Mouse (Mus musculus): Measurements from ENCODE around the gene Fcho2.

Fcho2 gene

GRCm38 (mm10) chr13:98815147-98815785 is at the start of gene Fcho2:
Fcho2 (minus strand) TSS chr13:98815449.
- in situ Hi-C loops (cut with MboI, MseI): loop anchor here in 1 of 2 experiments (25.0 kb wide), 1 partner anchor 503 kb away; the partner anchor contains the start of gene Btf3

- in situ Hi-C loops (cut with MboI, MseI): loop anchor here (10.0 to 25.0 kb wide), 3 partner anchors 482 to 1950 kb away; partner anchors contain the start of genes Mrps27 (in 2 of the 2) and Ptcd2 (in 2 of the 2)
Measured at GRCm38 (mm10) chr13:98855291-98855690, 40.0 kb upstream of the Fcho2 start.

GRCm38 (mm10) chr13:98845794-98846193 is 30.5 kb upstream of the Fcho2 start:
- in situ Hi-C loops (cut with MboI, MseI): loop anchor here in 1 of 2 experiments (25.0 kb wide), 1 partner anchor 1767 kb away; the partner anchor contains the start of gene Marveld2

GRCm38 (mm10) chr13:98836423-98837088 is 21.3 kb upstream of the Fcho2 start:
- in situ Hi-C loops (cut with MboI, MseI): loop anchor here in 1 of 2 experiments (25.0 kb wide), 1 partner anchor 1776 kb away; the partner anchor contains the start of gene Marveld2

GRCm38 (mm10) chr13:98835740-98836139 is 20.5 kb upstream of the Fcho2 start:
- in situ Hi-C loops (cut with MboI, MseI): loop anchor here in 1 of 2 experiments (25.0 kb wide), 1 partner anchor 1777 kb away; the partner anchor contains the start of gene Marveld2

- in situ Hi-C loops (cut with MboI, MseI): loop anchor here in 1 of 2 experiments (25.0 kb wide), 1 partner anchor 1778 kb away; the partner anchor contains the start of gene Marveld2
Measured at GRCm38 (mm10) chr13:98834723-98835122, 19.5 kb upstream of the Fcho2 start.

- in situ Hi-C loops (cut with MboI, MseI): loop anchor here in 1 of 2 experiments (25.0 kb wide), 1 partner anchor 1778 kb away; the partner anchor contains the start of gene Marveld2
Measured at GRCm38 (mm10) chr13:98834199-98834598, 18.9 kb upstream of the Fcho2 start.

GRCm38 (mm10) chr13:98832451-98833450 is 17.5 kb upstream of the Fcho2 start:
- in situ Hi-C loops (cut with MboI, MseI): loop anchor here in 1 of 2 experiments (25.0 kb wide), 1 partner anchor 1780 kb away; the partner anchor contains the start of gene Marveld2

GRCm38 (mm10) chr13:98829026-98829425 is 13.8 kb upstream of the Fcho2 start:
- in situ Hi-C loops (cut with MboI, MseI): loop anchor here in 1 of 2 experiments (25.0 kb wide), 1 partner anchor 1783 kb away; the partner anchor contains the start of gene Marveld2

GRCm38 (mm10) chr13:98825574-98825973 is 10.3 kb upstream of the Fcho2 start:
- in situ Hi-C loops (cut with MboI, MseI): loop anchor here in 1 of 2 experiments (25.0 kb wide), 1 partner anchor 1787 kb away; the partner anchor contains the start of gene Marveld2

- in situ Hi-C loops (cut with MboI, MseI): loop anchor here in 1 of 2 experiments (25.0 kb wide), 1 partner anchor 507 kb away; the partner anchor contains the start of gene Btf3
Measured at GRCm38 (mm10) chr13:98819094-98819493, 3.8 kb upstream of the Fcho2 start.

GRCm38 (mm10) chr13:98818205-98818604 is 3.0 kb upstream of the Fcho2 start:
- in situ Hi-C loops (cut with MboI, MseI): loop anchor here in 1 of 2 experiments (25.0 kb wide), 1 partner anchor 506 kb away; the partner anchor contains the start of gene Btf3

- in situ Hi-C loops (cut with MboI, MseI): loop anchor here in 1 of 2 experiments (25.0 kb wide), 1 partner anchor 505 kb away; the partner anchor contains the start of gene Btf3
Measured at GRCm38 (mm10) chr13:98817766-98818165, 2.5 kb upstream of the Fcho2 start.

GRCm38 (mm10) chr13:98816981-98817660 is 1.9 kb upstream of the Fcho2 start:
- in situ Hi-C loops (cut with MboI, MseI): loop anchor here in 1 of 2 experiments (25.0 kb wide), 1 partner anchor 505 kb away; the partner anchor contains the start of gene Btf3

- in situ Hi-C loops (cut with MboI, MseI): loop anchor here in 1 of 2 experiments (25.0 kb wide), 1 partner anchor 504 kb away; the partner anchor contains the start of gene Btf3
Measured at GRCm38 (mm10) chr13:98816571-98816970, 1.3 kb upstream of the Fcho2 start.

GRCm38 (mm10) chr13:98814275-98815040 is 791 bp downstream of the Fcho2 start:
- in situ Hi-C loops (cut with MboI, MseI): loop anchor here in 1 of 2 experiments (25.0 kb wide), 1 partner anchor 502 kb away; the partner anchor contains the start of gene Btf3

- in situ Hi-C loops (cut with MboI, MseI): loop anchor here in 1 of 2 experiments (25.0 kb wide), 1 partner anchor 501 kb away; the partner anchor contains the start of gene Btf3
Measured at GRCm38 (mm10) chr13:98813596-98814274, 1.5 kb downstream of the Fcho2 start.

- in situ Hi-C loops (cut with MboI, MseI): loop anchor here in 1 of 2 experiments (25.0 kb wide), 1 partner anchor 501 kb away; the partner anchor contains the start of gene Btf3
Measured at GRCm38 (mm10) chr13:98813167-98813566, 2.1 kb downstream of the Fcho2 start.

Data from T-helper 17 cell (primary cell).